Comparison of ENCODE assay signal across 7 mouse cellular contexts in the genomic region with DNA sequence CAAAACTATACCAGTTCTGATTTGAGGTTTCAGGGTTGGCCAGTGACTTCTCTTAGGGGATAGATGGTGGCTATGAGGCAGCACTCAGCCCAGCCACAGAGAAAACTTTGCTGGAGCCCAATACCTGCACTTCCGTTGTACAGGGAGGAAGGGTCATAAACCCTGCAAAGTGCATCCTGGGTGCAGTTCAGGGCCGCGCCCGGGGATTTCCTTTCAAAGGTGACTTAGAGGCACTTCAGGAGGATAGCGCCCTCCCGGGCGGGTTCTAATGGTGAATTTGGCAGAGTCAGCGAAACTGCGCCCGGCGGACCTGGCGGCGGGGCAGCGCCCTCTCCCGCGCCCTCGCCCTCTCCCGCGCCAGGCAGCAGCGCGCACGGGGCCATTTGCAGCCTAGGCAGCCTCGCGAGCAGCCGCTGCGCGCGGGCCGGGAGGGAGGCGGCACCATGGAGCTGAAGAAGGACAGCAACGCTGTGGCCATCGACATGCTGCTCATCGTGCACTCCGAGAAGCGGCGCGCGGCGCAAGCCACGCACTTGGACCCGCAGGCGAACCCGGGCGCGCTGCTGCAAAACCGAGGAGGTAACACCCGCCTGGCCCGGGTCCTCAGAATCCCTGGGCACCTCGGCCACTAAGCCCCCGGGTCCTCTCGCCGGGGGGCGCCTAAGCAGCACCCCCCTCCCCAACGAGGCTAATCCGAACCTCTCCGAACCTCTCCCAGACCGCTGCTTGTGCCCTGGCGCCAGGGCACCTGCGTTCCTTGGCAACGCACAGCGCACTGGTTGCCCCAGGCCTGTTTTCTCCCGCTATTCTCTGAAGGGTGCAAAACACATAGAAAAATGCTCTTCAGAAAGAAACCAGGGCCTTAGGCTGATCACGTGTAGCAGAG. TPM values are rescaled to one million over a fixed set of nuclear protein-coding genes. Genes with fewer than 3 reads are reported as not detected.
DNase-seq lines count a peak whose midpoint lies in the region; ATAC-seq and TF ChIP-seq lines count a peak whose summit lies in the region.

A gene (plus strand): TSS at position 51 of the 886 bp plus-strand sequence.

- peak; percentile 11 to 28 for DNase-seq in B cell, adult 2 months
- peak; percentile 20 for DNase-seq in ES-E14 (ENCODE audit: low read depth, low spot score)
- DNase-seq in embryo, embryonic 9.5 days (ENCODE audit: extremely low spot score), result peak; percentile 48
- DNase-seq in kidney, postnatal 36 days, result peak; percentile 6 to 23
- DNase-seq in spleen, postnatal 14 days (ENCODE audit: low spot score in 2 of 2), result no peak

- no peaks in the 10 kb centered on the region for H3K4me1 ChIP-seq in ES-E14 (ENCODE audit: control insufficient read depth in 2 of 2, insufficient read depth in 2 of 2, low read length in 2 of 2, poor library complexity in 1 of 2)
- peaks cover 8% of the 10 kb centered on the region; the same call in 1 of the 2 replicates for H3K4me1 ChIP-seq in heart, embryonic 11.5 days (ENCODE audit: control insufficient read depth, insufficient read depth, low read length)
- H3K4me1 ChIP-seq in neural tube, embryonic 12.5 days, result no peaks in the 10 kb centered on the region; the same call in 1 of the 2 replicates

- peak within 1 kb of the TSS; percentile 61 to 68 for H3K4me3 ChIP-seq in ES-E14 (ENCODE audit: insufficient read depth in 1 of 2, low read depth in 1 of 2, low read length in 2 of 2, poor library complexity in 1 of 2, severe bottlenecking in 1 of 2)
- peak within 1 kb of the TSS; percentile 39 for H3K4me3 ChIP-seq in heart, embryonic 11.5 days (ENCODE audit: low read depth, low read length)
- peak within 1 kb of the TSS; percentile 40 for H3K4me3 ChIP-seq in neural tube, embryonic 12.5 days

- peak within 1 kb of the TSS; percentile 49 for H3K9ac ChIP-seq in ES-E14 (ENCODE audit: insufficient read depth, low read depth, low read length, poor library complexity, severe bottlenecking)
- peak within 1 kb of the TSS; percentile 31; the same call in 1 of the 2 replicates for H3K9ac ChIP-seq in heart, embryonic 11.5 days (ENCODE audit: low read depth, low read length)
- H3K9ac ChIP-seq in neural tube, embryonic 12.5 days, result peak within 1 kb of the TSS; percentile 48

- no peaks in the 10 kb centered on the region for H3K36me3 ChIP-seq in ES-E14 (ENCODE audit: control insufficient read depth, insufficient read depth, low read length, poor library complexity, severe bottlenecking)
- no peaks in the 10 kb centered on the region for H3K36me3 ChIP-seq in heart, embryonic 11.5 days (ENCODE audit: control insufficient read depth, insufficient read depth, low read length)
- no peaks in the 10 kb centered on the region for H3K36me3 ChIP-seq in neural tube, embryonic 12.5 days

- H3K27me3 ChIP-seq in heart, embryonic 11.5 days (ENCODE audit: control insufficient read depth, insufficient read depth, low read length), result peaks cover 34% of the 10 kb centered on the region
- H3K27me3 ChIP-seq in neural tube, embryonic 12.5 days (replicated peaks), result peaks cover 33% of the 10 kb centered on the region

- H3K27ac ChIP-seq in ES-E14 (ENCODE audit: insufficient read depth, low read depth, low read length, poor library complexity, severe bottlenecking), result no peak within 1 kb of the TSS
- H3K27ac ChIP-seq in heart, embryonic 11.5 days (ENCODE audit: low read depth, low read length), result no peak within 1 kb of the TSS
- H3K27ac ChIP-seq in neural tube, embryonic 12.5 days, result no peak within 1 kb of the TSS

- no peaks in the 10 kb centered on the region for H3K9me3 ChIP-seq in ES-E14 (ENCODE audit: control insufficient read depth, insufficient read depth, low read depth, low read length)
- H3K9me3 ChIP-seq in heart, embryonic 11.5 days (replicated peaks; ENCODE audit: control insufficient read depth, low read length), result no peaks in the 10 kb centered on the region
- no peaks in the 10 kb centered on the region for H3K9me3 ChIP-seq in neural tube, embryonic 12.5 days

- 2% methylated on average over 63 of the region's 63 CpGs for WGBS in heart, embryonic 11.5 days (ENCODE audit: insufficient replicate concordance)
- 1% methylated on average over 63 of the region's 63 CpGs for WGBS in neural tube, embryonic 12.5 days

- no peak for ATAC-seq in heart, embryonic 11.5 days (replicated peaks; ENCODE audit: insufficient number of reproducible peaks, low FRiP score, low TSS enrichment)
- ATAC-seq in neural tube, embryonic 12.5 days (ENCODE audit: low FRiP score, low read depth), result peak; percentile 13; the same call in 1 of the 2 replicates

- in situ Hi-C loops in ES-E14 (cut with MboI; ENCODE audit: low sequenced_read_pairs in 2 of 2, unreplicated experiment in 2 of 2), result no loop called here

- H3K4me2 ChIP-seq in heart, embryonic 11.5 days, result peak within 1 kb of the TSS; percentile 82
- H3K4me2 ChIP-seq in neural tube, embryonic 12.5 days (replicated peaks), result peak within 1 kb of the TSS; percentile 83

TF ChIP-seq in ES-E14, 5 proteins besides CTCF, POLR2A, EP300 and RAD21:
- peak; percentile 93 for TF ChIP-seq MAFK (IDR thresholded peaks at IDR 0.05; ENCODE audit: insufficient read depth, low read depth, low read length)
- no peak for TF ChIP-seq CHD2 (IDR thresholded peaks at IDR 0.05; ENCODE audit: low read depth, low read length)
TF ChIP-seq in ES-E14: peak in this region for 1.

RNA-seq across cellular contexts. Expression of the gene that starts here (rescaled TPM):
- 0.04 and 0.11 TPM in 2 replicates for total RNA-seq in ES-E14 (2012; rRNA removed)
- 0.27 and 2.3 TPM in 2 replicates for polyA plus RNA-seq in heart, embryonic 11.5 days (2014; fragmentation: Nextera tagmentation; extraction: Ambion mirVana)
- polyA plus RNA-seq in neural tube, embryonic 12.5 days (2016; fragmentation: Nextera tagmentation; extraction: Ambion mirVana), result 0.24 and 0.31 TPM in 2 replicates

Comparison
In these comparisons a context has a peak if more than half of its experiments do, and no peak if none do; other contexts are left out.
1. Peak in DNase-seq, H3K4me3 ChIP-seq and H3K9ac ChIP-seq in ES-E14; RNA of the gene not detected or under 1 TPM.
2. Peak in ATAC-seq, H3K4me3 ChIP-seq, H3K9ac ChIP-seq and H3K4me2 ChIP-seq in neural tube, embryonic 12.5 days; RNA of the gene not detected or under 1 TPM.
3. DNase-seq: peak in B cell, adult 2 months (2 of 2), embryo, embryonic 9.5 days (single experiment) and kidney, postnatal 36 days (2 of 2); none in spleen, postnatal 14 days (0 of 2).
4. Peak in every context shown above with its lines, with median percentiles within 50 percentile points of each other: H3K4me3 ChIP-seq and H3K9ac ChIP-seq.